Mouse (Mus musculus) heart, postnatal 0 days (tissue): ENCODE results near the gene Dlgap4.

Source experiments
- CTCF ChIP-seq: IDR thresholded peaks from 2 replicates; pipeline ENCODE4 v1.5.1; 2016; ENCODE audit warnings: antibody characterized with exemption, control low read depth, low read depth
- EP300 ChIP-seq: IDR thresholded peaks from 2 replicates; pipeline ENCODE4 v1.6.1; 2016; ENCODE audit warnings: antibody characterized with exemption, low read depth

GRCm38 (mm10) chr2:156614661-156615654, 1.5 kb downstream of the Dlgap4 start:
- TF ChIP-seq EP300 (no peak), CTCF (no peak)
